Mouse (Mus musculus) monocyte, adult 2 months (primary cell): Measurements from ENCODE around the gene Brox.
A peak's percentile ranks its signal among the peaks of the same experiment; 100 is the strongest.
"Not testable (repeated sequence)": the region's sequence is repeated elsewhere in the genome, so short reads cannot be mapped to it uniquely, and the experiment has no call there.

Experiments
- DNase-seq, 2 experiments: peaks; one replicate each; pipeline ENCODE4 v3.0.0; 2022; ENCODE audit warnings: low spot score in 2 of 2, low read depth in 1 of 2

The Brox gene

DNA sequence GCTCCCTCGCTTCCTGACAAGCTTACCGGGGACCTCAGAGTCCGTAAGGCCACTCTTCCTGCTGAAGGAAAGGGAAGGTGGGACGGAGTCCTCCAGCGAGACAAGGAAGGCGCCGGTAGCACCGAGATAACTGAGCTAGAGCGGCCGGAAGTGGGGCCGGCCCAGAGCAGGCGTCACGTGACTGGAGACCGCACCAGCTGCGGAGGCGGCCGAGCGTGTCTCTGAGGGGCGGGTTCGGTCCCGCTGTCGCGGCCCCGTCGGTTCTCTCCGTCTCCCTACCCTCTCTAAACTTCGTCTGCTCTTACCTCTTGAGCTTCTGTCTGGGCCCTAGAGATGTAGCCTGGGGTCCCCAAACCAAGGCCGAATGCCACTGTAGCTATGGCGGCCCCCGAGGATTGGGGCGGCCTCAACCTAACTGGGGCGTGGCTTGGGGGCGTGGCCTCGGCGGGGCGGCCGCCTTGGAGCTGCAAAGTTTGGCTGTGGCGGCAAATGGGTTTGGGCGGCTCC, at the start of gene Brox:
TSS of gene Brox (minus strand) at position 393 of the 507 bp plus-strand sequence.
- peak; percentile 90 to 92 for DNase-seq

DNA sequence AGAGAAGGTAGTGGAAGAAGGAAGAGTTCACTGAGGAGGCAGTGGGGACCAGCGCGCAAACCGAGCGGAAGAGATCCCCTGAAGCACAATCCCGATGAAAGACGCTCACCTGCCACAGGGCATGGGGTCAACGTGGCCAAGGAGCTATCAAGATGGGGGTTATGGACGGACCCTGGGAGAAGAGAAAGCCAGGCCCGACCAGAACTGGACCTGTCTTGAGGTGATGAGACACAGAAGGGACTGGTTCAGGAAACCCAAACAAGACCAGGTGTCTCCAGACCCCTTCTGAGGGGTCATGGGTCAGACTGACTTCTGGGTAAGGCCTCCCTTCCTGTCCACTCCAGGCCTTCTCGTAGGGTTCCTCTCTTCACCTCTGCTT, 48.7 kb upstream of the Brox start:
- DNase-seq: no peak

DNA sequence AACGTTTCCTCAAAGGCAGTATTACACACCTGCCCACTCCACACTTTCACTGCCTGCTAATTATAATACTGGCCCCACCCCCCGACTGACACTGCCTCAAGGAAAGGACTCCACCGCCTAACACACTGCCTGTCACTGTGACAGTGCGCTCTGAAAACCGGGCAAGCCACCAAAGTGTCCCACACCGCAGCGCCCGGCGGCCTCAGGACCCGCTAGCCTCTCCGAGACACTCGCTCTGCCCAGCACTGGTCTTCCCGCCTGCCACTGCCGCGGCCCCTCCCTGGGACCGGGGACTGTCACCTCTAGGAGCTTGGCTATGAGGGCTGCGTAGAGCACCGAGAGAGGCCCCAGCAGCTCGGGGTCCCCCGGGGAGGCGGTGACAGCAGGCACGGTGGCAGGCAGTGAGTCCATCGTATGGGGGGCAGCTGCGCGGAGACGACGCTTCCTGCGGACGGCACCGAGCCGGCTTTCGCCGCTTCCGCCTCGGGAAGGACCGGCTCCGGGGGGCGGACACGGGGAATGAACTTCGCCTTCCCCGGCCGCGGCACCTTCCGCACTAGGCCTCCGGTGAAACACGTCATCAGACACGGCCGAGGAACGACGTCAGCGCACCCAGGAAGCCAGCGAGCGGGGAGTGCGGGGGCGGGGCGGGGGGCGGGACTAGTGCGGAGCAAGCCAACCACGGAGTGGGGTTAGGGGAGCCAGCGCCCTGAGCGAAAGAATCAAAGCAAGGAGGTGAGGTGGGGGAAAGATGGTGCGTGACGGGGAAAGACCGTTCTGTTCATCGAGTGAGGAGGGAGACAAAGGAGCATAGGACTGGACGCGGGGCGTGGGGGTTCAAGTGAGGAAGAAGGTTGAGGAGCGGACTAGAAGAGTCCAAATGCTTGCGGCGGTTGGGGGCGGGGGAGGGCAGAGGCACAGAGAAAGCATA, 48.1 kb upstream of the Brox start:
- DNase-seq: peak; percentile 66 to 83

DNA sequence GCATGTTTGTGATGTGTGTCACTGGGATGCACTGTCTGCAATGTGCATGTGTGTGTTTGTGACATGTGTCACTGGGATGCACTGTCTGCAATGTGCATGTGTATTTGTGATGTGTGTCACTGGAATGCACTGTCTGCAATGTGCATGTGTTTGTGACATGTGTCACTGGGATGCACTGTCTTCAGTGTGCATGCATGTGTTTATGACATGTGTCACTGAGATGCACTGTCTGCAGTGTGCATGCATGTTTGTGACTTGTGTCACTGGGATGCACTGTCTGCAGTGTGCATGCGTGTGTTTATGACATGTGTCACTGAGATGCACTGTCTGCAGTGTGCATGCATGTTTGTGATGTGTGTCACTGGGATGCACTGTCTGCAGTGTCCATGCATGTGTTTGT, 45.8 kb upstream of the Brox start:
- not testable (repeated sequence) for DNase-seq

DNA sequence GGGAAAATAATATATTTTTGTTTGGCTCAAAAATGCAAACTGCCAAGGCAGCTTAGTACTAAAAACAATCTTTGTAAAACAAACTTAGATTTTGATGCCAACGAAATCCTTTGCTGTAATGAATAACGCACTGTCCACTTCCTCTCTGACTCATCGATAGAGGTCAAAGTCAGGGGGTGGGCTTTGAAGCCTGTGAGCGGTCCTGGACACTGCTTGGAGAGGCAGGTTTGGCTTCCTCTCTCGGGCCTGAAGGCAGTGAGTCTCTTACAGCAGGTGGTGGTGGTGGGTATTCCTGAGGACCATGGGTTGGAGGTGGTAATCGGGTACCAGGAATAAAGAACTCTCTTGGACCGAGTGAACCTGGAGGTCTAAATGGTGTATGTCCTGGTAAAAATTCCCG, 30.1 kb upstream of the Brox start:
- DNase-seq: no peak

DNA sequence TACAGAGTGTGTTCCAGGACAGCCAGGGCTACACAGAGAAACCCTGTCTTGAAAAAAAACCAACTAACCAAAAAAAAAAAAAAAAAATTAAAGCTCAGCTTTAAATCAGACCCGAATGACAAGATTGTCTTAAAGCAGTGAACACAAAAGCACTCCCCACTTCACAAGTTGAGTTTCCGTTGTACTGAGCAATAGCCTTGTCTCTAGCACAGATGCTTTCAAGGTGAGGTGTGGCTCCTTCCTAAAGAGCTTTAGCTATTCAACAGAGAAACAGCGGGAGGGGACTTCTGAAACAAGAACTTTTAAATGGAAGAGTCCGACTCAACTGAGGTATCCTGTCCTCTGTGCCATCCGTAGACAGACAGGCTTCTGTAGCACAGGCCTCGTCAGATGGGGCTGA, 27.4 kb upstream of the Brox start:
- DNase-seq: no peak

DNA sequence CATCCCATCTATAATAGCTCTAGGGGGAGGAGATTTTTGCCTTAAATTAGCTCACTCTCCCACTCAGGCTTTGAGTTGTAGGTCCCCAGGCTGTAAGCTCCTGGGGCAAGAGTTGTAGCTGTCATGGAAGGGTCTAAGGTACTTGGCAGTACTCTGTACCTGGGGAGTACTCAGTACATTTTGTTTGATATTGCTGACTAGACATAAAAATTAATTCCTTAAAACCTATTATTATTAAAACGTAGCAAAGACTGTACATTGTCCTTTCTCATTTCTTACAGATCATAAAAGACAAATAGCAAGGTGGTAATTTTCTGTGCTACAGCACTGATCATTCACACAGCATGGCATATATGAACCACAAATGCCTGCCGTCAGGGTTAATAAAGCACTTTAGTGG, 26.9 kb upstream of the Brox start:
- DNase-seq: no peak

DNA sequence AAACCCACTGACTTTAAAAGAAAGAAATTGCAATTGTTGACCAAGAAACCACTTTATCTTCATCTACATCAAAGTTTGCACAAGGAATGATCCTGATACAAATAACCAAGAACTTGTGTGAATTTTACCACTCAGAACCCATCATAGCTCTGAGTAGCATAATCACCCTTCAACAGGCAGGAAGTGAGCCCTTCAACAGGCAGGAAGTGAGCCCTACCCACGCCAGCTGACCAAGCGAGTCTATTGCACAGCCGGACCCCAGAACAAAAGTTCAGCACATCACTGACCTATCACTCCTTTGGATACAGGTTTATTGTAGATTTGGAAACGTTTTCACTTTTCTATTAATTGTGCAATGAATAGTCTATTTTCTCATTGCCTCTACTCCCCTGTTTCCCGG, 25.4 kb upstream of the Brox start:
- DNase-seq: not testable (repeated sequence)

DNA sequence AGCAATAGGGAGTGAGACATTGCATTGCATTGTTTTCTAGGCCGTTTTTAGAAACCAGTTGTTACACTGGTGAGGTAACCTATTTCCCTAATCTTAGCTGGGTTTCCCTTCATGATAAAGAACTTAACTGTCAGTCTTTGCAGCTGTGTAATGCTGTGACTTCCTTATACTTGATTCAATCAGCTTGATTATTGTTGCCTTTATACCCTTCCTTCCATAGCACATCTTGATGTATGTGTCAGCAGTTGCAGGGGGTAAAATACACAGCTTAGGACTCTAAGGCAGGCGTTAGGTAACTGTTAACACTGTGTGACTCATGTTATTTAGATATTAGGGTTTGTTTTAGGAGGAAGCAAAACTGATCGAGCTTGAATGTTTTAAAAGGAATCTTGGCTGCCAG, 23.6 kb upstream of the Brox start:
- no peak for DNase-seq

DNA sequence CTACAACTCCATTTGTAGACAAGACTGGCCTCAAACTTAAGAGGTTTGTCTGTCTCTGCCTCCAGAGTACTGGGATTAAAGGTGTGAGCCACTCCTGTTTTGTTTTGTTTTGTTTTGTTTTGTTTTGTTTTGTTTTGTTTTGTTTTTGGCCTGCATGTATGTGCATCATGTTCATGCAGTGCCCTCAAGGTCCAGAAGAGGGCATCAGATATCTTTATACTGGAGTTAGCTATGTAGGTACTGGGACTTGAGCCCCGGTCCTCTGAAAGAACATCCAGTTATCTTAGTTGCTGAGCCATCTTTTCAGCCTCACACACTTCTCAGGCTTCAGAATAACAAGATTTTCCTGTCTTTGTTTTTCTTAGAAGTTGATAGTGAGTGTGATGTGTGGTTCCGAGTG, 18.7 kb upstream of the Brox start:
- no peak for DNase-seq

DNA sequence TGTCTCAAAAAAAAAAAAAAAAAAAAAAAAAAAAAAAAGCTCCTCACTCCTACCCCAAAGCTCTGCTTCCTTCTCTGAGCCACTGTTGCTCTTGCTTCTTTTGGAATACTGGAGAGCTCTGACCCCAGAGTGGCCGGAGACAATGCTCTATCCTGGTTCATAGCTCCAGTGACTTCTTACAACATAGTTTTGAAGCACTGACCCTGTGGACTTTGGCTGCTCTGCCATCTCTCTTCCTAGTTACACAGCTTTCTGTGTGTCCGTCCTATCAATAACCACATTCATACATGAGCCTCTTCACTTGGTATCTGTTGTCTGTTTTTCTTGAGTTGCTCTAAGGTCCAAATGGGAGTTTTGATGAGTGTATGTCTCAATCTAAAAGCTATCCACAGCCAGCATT, 15.0 kb upstream of the Brox start:
- DNase-seq: no peak

DNA sequence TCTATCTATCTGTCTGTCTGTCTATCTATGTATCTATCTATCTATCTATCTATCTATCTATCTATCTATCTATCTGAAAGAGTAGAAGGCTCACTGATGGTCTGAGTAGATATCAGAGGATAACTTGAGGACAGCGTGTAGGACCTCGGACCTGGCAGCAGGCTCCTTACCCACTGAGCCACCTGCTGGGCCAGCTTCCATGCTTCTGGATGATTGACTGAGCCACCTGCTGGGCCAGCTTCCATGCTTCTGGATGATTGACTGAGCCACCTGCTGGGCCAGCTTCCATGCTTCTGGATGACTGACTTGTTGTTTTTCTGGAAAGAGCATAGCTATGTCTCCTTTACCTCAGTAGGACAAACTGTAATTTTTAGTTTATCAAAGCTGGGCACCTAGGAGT, 12.5 kb upstream of the Brox start:
- DNase-seq: not testable (repeated sequence)

DNA sequence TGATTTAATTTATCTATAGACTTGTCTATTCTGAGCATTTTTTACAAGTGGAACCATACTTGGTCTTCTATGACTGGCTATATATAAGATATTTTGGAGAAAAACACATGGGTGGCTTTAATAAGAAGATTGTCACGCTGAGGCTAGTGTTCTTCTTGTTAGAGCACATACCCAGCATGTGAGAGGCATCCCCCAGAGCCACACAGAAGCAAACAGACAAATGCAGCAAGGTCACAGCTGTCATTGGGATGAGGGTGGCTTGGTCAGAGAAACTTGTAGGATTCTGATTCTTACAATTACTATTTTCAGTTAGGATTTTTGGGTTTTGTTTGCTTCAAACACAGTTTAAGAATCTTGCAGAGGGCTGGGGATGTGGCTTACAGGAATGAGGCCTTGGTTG, 11.4 kb upstream of the Brox start:
- DNase-seq: no peak

DNA sequence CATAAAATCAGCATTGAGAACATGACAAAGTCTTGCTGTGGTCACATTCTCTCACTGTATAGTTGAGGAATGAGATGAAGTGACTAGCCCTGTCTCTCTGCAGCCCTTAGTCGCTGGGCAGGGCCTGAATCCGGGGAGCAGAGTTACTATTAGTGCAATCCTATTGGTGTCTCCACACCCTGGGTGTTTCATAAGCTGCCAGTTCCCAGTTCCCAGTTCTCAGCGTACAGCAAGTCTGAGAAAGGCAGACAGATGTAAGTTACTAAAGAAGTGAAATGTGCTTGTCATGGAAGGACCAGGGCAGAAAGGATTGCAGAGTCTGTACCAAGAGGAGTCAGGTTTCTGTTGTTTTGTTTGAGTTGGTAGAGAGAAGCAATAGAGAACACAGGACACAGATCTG, 10.5 kb upstream of the Brox start:
- DNase-seq: no peak

DNA sequence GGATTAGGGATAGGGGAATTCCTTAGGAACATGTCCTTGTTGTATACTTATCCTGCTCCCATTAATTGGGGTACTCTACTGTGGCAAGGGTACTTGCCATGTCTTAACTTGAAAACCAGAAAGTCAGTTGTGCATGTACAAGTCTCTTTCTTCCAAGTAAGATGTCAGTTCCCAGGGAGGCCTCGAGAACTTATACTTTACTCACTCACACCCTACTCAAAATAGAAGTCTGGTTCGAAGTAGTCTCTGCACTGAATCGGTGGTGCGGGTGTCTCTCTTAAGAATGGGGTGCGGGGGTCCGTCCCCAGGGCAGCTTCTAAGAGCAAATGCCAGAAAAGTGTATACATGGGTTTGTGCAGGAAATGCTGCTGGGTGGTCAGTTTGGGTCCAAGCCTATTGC, 2.1 kb upstream of the Brox start:
- peak; percentile 95 to 99 for DNase-seq

DNA sequence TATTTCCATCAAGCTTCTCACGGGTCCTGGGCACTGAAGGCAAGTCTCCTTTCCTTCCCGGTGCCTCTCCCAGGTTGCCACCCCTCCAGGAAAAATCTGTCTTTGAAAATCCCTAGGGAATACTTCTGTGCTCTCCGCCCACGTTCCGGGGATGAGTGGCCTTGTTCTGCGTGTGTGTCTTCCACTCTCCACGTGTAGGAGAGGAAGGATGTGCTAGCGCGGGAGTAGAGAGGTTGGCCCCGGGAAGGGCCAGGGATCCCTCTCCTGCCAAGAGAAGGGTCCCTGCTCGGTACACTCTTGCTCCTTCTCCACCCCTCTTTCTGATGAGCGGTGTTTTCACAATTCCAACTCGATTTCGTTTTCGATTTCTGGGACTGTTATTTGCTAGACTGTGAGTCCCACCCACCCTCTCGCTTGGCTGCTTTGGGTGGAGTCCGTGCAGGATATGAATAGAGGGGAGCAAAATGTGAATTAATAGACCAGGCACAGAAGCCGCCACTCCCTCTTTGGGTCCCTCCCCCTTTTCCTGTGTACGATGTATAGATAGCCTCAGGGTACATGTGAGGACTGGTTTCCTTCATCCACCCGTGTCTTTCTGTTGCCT, 919 bp upstream of the Brox start:
- DNase-seq: no peak

DNA sequence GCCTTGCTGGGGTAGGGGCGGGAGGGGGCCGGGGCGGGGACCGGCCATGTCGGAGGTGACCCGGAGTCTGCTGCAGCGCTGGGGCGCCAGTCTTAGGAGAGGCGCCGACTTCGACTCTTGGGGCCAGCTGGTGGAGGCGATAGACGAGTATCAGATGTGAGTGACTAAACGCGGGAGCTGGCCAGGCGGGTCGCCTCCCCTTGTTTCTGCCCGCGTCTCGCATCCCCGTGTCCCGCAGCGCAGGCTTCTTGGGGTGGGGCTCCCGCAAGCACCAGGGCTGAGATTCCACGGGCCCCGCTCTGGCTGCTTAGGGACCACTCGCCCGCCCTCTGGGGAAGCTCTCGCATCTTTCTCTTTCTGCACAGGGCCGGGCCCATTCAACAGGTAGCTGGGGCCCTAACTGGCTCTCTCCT, 410 bp upstream of the Brox start:
- no peak for DNase-seq

DNA sequence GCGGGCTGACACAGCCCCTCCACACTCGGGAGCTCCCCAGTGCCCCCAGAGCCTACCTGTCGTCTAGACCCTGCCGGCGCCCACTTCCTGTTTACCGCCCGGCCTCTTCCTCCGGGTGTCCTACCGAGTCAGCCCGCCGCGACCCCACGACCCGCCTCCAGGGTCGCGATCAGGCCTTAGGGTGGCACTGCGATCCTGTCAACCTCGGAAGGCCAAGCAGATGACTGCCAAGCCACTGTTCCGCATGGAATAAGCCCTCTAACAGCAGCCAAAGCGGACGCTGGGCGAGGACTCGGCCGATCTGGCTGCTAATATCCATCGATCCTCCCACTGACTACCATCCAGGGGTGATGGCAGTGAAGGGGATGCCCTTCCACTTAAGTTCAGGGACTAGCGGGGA, 604 bp downstream of the Brox start, which contains the start of gene Aida:
TSS of gene Aida (plus strand) at position 126 of the 400 bp plus-strand sequence.
- no peak for DNase-seq

DNA sequence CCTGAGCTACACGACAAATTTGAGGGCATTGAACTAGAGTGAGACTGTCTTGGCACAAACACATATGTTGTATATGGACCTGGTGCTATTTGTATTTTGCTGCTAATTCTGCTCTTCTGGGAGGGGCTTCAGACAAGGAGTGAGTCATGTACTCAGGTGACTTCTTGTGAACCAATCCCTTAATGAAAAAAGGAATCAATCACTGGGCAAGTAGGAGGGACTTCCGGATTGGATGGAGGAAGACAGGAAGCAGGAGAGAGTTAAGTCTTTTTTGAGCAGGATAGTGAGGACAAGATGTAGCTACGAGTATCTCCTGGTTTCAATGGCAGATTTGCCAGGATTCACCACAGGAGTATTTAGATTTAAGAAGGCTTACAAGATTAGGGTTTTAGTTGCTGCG, 7.5 kb downstream of the Brox start:
- DNase-seq: no peak

DNA sequence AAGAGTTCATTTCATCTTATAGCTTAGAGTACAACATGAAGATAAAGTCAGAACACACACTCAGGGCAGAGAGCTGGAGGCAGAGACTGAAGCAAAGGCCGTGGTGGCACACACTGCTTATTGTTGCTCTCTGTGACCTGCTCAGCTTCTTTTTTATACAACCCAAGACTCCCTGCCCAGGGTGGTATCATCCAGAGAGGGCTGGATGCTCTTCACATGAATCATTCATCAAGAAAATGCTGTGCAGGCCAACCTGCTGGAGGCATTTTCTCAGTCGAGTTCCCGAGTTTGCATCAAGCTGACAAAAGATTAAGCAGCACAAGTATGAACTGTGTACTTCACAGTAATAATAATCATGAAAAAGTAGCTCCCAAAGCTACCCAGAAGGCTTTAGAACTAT, 8.7 kb downstream of the Brox start:
- no peak for DNase-seq

DNA sequence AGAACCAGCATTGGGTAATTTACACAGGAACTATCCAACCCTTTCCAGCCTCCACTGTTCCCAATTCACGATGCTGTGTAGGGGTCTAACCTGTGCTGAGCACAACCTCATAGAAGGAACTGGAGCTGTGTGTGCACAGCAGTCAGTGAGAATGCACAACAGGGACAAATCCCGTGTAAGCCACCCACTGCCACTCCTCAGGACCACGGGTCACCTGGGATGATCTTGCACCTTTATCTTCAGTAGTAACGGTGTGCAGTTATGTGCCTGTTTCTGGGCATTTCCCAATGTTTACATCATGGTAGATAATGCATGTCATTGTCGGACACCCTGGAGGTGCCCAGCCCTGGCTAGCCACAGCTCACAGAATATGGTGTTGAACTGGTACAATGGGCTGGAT, 21.3 kb downstream of the Brox start:
- no peak for DNase-seq

DNA sequence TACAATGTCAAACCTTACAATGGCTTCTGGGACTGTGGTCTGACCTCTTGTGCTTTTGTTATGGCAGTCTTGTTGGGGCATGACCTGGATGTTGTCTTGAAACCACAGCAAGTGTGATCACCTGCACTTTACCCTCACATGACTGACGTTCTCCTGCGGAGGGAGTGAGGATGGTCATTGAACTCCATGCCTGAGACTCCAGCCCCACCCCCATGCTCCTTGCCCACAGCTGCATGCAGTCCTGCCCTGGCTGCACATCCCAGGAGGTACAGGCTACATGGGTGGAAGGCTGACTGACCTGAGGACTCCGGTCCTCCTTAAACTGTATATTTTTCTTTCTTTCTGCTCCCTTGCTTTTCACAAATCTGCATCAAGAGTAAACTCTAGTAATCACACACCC, 22.7 kb downstream of the Brox start:
- DNase-seq: no peak
